Mouse (Mus musculus): ENCODE measurements around the gene App.

GRCm38 (mm10) chr16:84919087-84919486, 254.5 kb downstream of the App start:
- TF ChIP-seq REST (IDR thresholded peaks at IDR 0.05; ENCODE audit: insufficient read depth, insufficient read length) (no peak), MAX (IDR thresholded peaks at IDR 0.05; ENCODE audit: low read depth) (no peak), POLR2A (IDR thresholded peaks at IDR 0.05; ENCODE audit: insufficient read length, low read depth) (no peak), CEBPB (IDR thresholded peaks at IDR 0.05; ENCODE audit: insufficient read depth, poor library complexity, severe bottlenecking) (no peak), USF1 (IDR thresholded peaks at IDR 0.05; ENCODE audit: low read depth) (no peak), MYOD1 (IDR thresholded peaks at IDR 0.05; ENCODE audit: control insufficient read depth in 1 of 3, insufficient read length in 2 of 3, low read depth in 2 of 3) (no peak), E2F4 (IDR thresholded peaks at IDR 0.05; ENCODE audit: insufficient read depth) (no peak), MYOG (IDR thresholded peaks at IDR 0.05; ENCODE audit: control insufficient read depth in 1 of 3, insufficient read depth in 1 of 3, insufficient read length in 2 of 3, low read depth in 2 of 3) (no peak), SRF (IDR thresholded peaks at IDR 0.05; ENCODE audit: control insufficient read depth, insufficient read length, low read depth) (no peak), TCF12 (IDR thresholded peaks at IDR 0.05; ENCODE audit: insufficient read depth, poor library complexity, severe bottlenecking) (no peak), TCF3 (IDR thresholded peaks at IDR 0.05; ENCODE audit: insufficient read length, low read depth) (no peak), POLR2AphosphoS2 (IDR thresholded peaks at IDR 0.05; ENCODE audit: insufficient read length, low read depth) (no peak)

Data from myocyte (in vitro differentiated cells).